Mouse (Mus musculus) heart, postnatal 0 days (tissue): Measurements from ENCODE around the gene Rac2. TPM values are rescaled to one million over a fixed set of nuclear protein-coding genes. Genes with fewer than 3 reads are reported as not detected.

ENCODE experiments used
- ATAC-seq: fragments of 200-750 bp; cut with Nextera tagmentation; 2 replicates; pipeline ENCODE4 v1.8.0; 2017; ENCODE audit warnings: low read depth, moderate number of reproducible peaks, moderate library complexity; ENCODE audit not compliant: insufficient read depth
- DNase-seq: peaks from one replicate; pipeline ENCODE4 v3.0.0-alpha.2; 2016; ENCODE audit warnings: low spot score
- H3K27ac ChIP-seq: fragments of 300-500 bp; sonication (generic); 2 replicates; pipeline ENCODE4 v1.5.1; 2014; ENCODE audit warnings: low read depth, mild to moderate bottlenecking
- H3K27me3 ChIP-seq: fragments of 300-500 bp; sonication (generic); 2 replicates; pipeline ENCODE4 v1.6.1; 2014; ENCODE audit warnings: low read length, mixed read lengths; ENCODE audit not compliant: control insufficient read depth, insufficient read depth
- H3K36me3 ChIP-seq: fragments of 300-500 bp; sonication (generic); replicated peaks from 2 replicates; pipeline ENCODE4 v1.6.1; 2014; ENCODE audit warnings: low read length, mixed read lengths; ENCODE audit not compliant: control insufficient read depth, insufficient read depth
- H3K4me1 ChIP-seq: fragments of 300-500 bp; sonication (generic); 2 replicates; pipeline ENCODE4 v1.6.1; 2014; ENCODE audit warnings: antibody characterized with exemption; ENCODE audit not compliant: control insufficient read depth, insufficient read depth
- H3K4me2 ChIP-seq: fragments of 300-500 bp; sonication (generic); 2 replicates; pipeline ENCODE4 v1.6.1; 2014; ENCODE audit warnings: low read depth, mild to moderate bottlenecking, low read length, moderate library complexity
- H3K4me3 ChIP-seq: fragments of 300-500 bp; sonication (generic); 2 replicates; pipeline ENCODE4 v1.5.1; 2014; ENCODE audit warnings: low read depth, low read length
- H3K9ac ChIP-seq: fragments of 300-500 bp; sonication (generic); replicated peaks from 2 replicates; pipeline ENCODE4 v1.6.1; 2014; ENCODE audit warnings: low read depth, low read length, mixed read lengths
- H3K9me3 ChIP-seq: fragments of 300-500 bp; sonication (generic); replicated peaks from 2 replicates; pipeline ENCODE4 v1.6.1; 2016; ENCODE audit warnings: low read length; ENCODE audit not compliant: control insufficient read depth
- CTCF ChIP-seq: IDR thresholded peaks from 2 replicates; pipeline ENCODE4 v1.5.1; 2016; ENCODE audit warnings: antibody characterized with exemption, control low read depth, low read depth
- EP300 ChIP-seq: IDR thresholded peaks from 2 replicates; pipeline ENCODE4 v1.6.1; 2016; ENCODE audit warnings: antibody characterized with exemption, low read depth
- WGBS: fragments of 180-500 bp; shearing (Covaris S2); extraction: QIAGEN DNeasy Blood & Tissue Kit; methylation state at CpG from one replicate; pipeline ENCODE4 v1.1.7; 2014; 5-methylcytosine and 5-hydroxymethylcytosine counted together
- polyA plus RNA-seq: library from polyadenylated mRNA; unstranded; fragments of >200 nt; fragmentation: Nextera tagmentation; extraction: Ambion mirVana; gene quantifications from 2 replicates; pipeline ENCODE4 v1.2.1, GENCODE M21; 2015
- total RNA-seq: library from RNA; depleted of rRNA; stranded (reverse); fragments of >200 nt; gene quantifications from 2 replicates; pipeline ENCODE4 v1.2.3, GENCODE M21; 2014; ENCODE audit warnings: low replicate concordance

Gene Rac2
- total and polyA plus RNA-seq, 2 experiments from 2014 or later = 3.1 to 4.0 TPM

DNA sequence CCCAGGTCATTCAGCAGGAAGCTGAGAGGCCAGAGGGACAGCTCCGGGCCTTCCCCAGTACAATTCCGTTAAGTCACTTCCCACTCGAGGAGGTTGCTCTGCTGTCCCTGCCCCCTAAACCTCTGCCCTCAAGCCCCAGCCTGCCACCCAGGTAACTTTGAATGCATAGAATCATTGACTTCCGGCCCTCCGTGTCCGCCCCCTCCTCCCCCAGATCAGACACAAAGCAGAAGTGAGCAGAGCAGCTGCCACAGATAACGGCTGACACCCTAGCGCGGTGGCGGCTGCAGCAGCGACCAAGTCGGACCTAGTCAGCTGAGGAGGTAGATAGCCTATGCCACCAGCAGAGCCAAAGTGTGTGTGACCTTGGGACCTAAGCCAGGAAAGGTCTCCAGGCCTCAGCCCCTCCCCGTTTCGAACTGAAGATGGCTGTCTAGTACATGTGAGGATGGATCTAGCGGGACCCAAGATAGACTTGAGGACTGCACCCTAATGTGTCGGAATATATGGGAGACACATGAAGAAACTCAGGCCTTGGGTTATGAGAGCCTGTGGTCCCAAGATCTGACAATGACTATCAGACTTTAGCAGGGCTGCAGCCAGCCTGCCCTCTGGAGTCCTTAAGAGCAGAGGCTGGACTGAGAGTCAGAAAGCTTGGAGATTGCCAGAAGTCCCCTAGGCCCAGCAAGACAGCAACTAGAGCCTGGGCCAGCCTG, 871 bp downstream of the Rac2 start:
- peak; percentile 83 for ATAC-seq
- Histone ChIP-seq H3K9me3 (no peaks in the 10 kb centered on the region), H3K27me3 (no peaks in the 10 kb centered on the region), H3K9ac (no peak overlapping the region; the same call in 1 of the 2 replicates), H3K4me3 (peak overlapping the region; percentile 23; the same call in 1 of the 2 replicates), H3K27ac (peak overlapping the region; percentile 49), H3K4me2 (peak overlapping the region; percentile 22; the same call in 1 of the 2 replicates), H3K4me1 (peaks cover 3% of the 10 kb centered on the region; the same call in 1 of the 2 replicates), H3K36me3 (no peaks in the 10 kb centered on the region)
- WGBS = 18% methylated on average over 16 of the region's 16 CpGs
- peak; percentile 69 for DNase-seq
- TF ChIP-seq EP300 = peak; percentile 74
- TF ChIP-seq CTCF = no peak

DNA sequence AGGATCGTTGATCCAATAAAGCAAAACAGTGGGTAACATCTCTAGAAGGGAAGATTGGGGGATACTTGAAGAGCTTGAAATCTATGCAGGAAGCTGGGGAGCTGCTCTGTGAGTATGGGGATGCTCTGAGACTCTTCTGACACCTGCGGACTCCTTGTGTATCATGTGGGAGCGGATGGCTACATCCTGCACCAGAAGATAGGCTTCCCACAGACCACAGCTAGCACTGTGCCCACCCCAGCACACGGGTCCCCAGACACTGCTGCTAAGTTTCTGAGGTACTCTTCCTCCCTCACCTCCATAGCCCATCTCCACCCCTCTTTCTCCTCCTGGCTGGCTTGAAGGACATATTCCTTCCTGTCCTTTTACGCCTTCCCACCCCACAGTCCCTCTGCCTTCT, 2.4 kb downstream of the Rac2 start:
- no peaks in the 10 kb centered on the region for H3K27me3 ChIP-seq
- H3K4me1 ChIP-seq = peaks cover 3% of the 10 kb centered on the region; the same call in 1 of the 2 replicates
- no peaks in the 10 kb centered on the region for H3K36me3 ChIP-seq
- ATAC-seq (no peak), DNase-seq (no peak)
- H3K4me2 ChIP-seq = no peak overlapping the region
- no peak overlapping the region for H3K27ac ChIP-seq
- no peaks in the 10 kb centered on the region for H3K9me3 ChIP-seq
- TF ChIP-seq EP300 = no peak
- TF ChIP-seq CTCF = no peak
- no peak overlapping the region for H3K4me3 ChIP-seq
- WGBS = 93% methylated on average over 5 of the region's 5 CpGs
- no peak overlapping the region for H3K9ac ChIP-seq

DNA sequence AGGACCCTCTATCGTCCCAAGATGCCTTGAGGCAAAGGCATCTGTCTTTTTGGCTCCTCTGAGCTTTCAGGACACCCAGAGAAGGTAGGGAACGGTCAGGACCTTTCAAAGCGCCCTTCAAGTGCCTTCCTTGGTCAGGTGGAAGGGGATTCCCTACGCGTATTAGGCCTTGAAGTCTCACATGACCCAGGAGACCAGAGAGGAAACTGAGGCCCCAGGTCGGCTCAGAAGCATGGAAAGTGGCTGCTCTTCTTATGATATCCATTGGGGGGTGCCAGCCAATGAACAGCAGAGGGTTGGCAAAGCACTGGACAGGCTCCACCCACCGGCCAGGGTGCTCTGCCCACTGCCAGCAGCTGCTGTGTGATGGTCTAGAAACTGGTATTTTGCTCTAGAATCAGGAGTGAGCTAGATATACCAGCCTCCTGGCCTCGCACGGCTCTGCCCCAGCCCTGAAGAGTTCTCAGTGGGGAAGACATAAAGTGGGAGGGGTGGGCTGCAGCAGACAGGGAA, 4.9 kb downstream of the Rac2 start:
- H3K4me3 ChIP-seq = no peak overlapping the region
- H3K27me3 ChIP-seq = no peaks in the 10 kb centered on the region
- ATAC-seq (no peak), DNase-seq (no peak)
- TF ChIP-seq CTCF (no peak), EP300 (no peak)
- no peak overlapping the region for H3K4me2 ChIP-seq
- WGBS = 67% methylated on average over 9 of the region's 9 CpGs
- H3K9ac ChIP-seq = no peak overlapping the region
- peaks cover 3% of the 10 kb centered on the region; the same call in 1 of the 2 replicates for H3K4me1 ChIP-seq
- no peaks in the 10 kb centered on the region for H3K9me3 ChIP-seq
- H3K36me3 ChIP-seq = no peaks in the 10 kb centered on the region
- no peak overlapping the region for H3K27ac ChIP-seq

DNA sequence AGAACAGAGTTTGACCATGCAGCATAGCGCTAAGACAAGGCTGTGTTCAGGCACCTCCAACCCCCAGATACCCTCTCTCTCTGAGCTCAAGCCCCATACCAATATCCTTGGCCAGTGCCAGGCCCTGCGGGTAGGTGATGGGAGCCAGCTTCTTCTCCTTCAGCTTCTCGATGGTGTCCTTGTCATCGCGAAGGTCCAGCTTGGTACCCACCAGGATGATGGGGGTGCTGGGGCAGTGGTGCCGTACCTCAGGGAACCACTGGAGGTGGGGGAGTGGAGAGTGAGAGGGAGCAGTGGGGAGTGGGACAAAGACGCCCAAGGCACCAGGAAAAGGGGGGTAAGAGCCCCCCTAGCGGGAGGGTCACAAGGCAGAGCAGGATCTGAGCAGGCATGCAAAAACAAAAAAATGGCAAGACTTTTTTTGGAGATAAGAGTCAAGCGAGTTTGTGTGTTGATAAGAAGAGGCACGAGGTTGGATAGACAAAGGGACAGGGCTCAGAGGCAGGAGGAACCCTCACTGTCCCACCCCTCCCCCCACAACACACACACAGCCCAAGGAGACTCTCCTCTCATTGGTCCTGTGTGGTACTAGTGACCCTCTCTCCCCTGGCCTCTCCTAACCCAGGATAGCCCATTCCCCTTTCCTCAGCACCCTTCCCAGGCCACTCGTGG, 7.7 kb downstream of the Rac2 start:
- TF ChIP-seq EP300 (no peak), CTCF (no peak)
- Histone ChIP-seq H3K4me2 (no peak overlapping the region), H3K36me3 (no peaks in the 10 kb centered on the region), H3K4me1 (no peaks in the 10 kb centered on the region), H3K27me3 (no peaks in the 10 kb centered on the region), H3K9ac (no peak overlapping the region), H3K4me3 (no peak overlapping the region), H3K27ac (no peak overlapping the region), H3K9me3 (no peaks in the 10 kb centered on the region)
- no peak for ATAC-seq
- no peak for DNase-seq
- 63% methylated on average over 11 of the region's 11 CpGs for WGBS

DNA sequence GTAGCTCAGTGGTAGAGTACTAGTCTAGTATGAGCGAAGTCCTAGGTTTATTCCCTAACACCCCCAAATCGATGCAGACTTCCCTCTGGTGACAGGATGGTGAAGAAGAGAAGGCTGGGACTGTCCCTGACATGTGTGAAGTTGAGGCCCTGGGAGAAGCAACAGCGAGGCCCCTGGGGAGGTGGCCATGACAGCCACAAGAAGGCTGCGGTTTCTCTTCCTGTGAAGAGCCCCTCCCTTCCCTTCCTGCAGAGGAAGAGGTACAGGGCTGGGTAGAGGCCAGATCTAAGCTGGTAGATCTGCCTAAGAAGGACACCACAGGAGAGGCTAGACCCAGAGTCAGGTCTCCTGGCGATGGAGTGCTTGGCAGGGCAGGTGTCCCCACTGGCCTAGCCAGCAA, 8.6 kb downstream of the Rac2 start:
- ATAC-seq (no peak), DNase-seq (no peak)
- TF ChIP-seq CTCF = no peak
- no peak for TF ChIP-seq EP300
- Histone ChIP-seq H3K4me1 (no peaks in the 10 kb centered on the region), H3K4me2 (no peak overlapping the region), H3K27me3 (no peaks in the 10 kb centered on the region), H3K36me3 (no peaks in the 10 kb centered on the region), H3K4me3 (no peak overlapping the region), H3K9me3 (no peaks in the 10 kb centered on the region), H3K9ac (no peak overlapping the region), H3K27ac (no peak overlapping the region)
- WGBS = 76% methylated on average over 5 of the region's 5 CpGs
